Mouse (Mus musculus): ENCODE results near the gene Pan3. TPM values are rescaled to one million over a fixed set of nuclear protein-coding genes. Genes with fewer than 3 reads are reported as not detected.
A peak's percentile ranks its signal among the peaks of the same experiment; 100 is the strongest.

Pan3 gene
- 46.9 and 47.8 TPM in 2 replicates for polyA plus RNA-seq (2016; fragmentation: Nextera tagmentation; extraction: Ambion mirVana)

DNA sequence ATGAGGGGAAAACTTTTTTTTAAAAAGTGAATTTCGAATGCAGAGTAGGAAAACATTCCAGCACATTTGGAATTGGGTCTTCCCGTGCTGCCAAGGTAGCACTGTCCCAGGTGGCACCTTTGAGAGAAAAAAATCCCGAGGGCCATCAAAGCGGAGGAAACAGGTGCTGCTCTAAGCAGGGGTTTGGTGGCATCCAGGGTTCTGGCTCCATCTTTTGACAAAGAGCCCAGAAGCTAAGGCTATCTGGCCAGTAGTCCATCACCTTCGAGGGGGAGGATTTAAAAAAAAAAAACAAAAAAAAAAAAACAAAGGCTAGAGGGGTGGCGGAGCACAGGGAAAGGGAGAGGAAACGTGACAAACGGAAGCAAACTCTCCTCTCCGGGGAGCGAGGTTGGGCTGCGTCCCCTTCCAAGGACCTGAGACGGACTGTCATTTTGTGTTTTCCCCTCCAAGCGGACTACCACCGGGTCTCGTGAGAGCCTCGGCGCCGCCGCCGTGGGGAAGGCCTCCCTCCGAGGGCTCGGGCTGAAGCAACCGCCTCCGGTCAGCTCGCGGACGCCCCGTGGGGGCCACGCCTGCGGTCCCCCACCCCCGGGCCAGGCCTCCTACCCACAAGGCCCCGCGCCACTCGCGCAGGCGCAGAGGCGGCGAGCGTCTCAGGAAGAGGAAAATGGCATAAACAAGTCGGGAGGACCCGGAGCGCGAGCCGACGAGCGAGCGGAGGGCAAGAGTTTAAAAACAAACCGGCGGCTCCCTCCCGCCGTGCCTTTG lies at the start of gene Pan3:
Gene Pan3 (plus strand): TSS at position 627 of the 771 bp plus-strand sequence.
- Histone ChIP-seq H3K4me1 (peaks cover 15% of the 10 kb centered on the region), H3K4me3 (peak within 1 kb of the TSS; percentile 99), H3K9me3 (replicated peaks) (no peaks in the 10 kb centered on the region), H3K36me3 (peaks cover 11% of the 10 kb centered on the region; the same call in 1 of the 2 replicates), H3K27me3 (ENCODE audit: low read depth, poor library complexity, severe bottlenecking) (no peaks in the 10 kb centered on the region), H3K27ac (peak within 1 kb of the TSS; percentile 98)
- peak; percentile 94 for DNase-seq (ENCODE audit: low spot score)
- WGBS: under 1% methylated on average over 50 of the region's 51 CpGs

GRCm38 (mm10) chr5:147381396-147381795 lies 48.6 kb upstream of the Pan3 start:
- 94% methylated on average over 10 of the region's 10 CpGs for WGBS
- Histone ChIP-seq H3K9me3 (replicated peaks) (no peaks in the 10 kb centered on the region), H3K27ac (no peak overlapping the region), H3K36me3 (no peaks in the 10 kb centered on the region), H3K27me3 (ENCODE audit: low read depth, poor library complexity, severe bottlenecking) (no peaks in the 10 kb centered on the region), H3K4me1 (no peaks in the 10 kb centered on the region), H3K4me3 (no peak overlapping the region)
- no peak for DNase-seq (ENCODE audit: low spot score)

DNA sequence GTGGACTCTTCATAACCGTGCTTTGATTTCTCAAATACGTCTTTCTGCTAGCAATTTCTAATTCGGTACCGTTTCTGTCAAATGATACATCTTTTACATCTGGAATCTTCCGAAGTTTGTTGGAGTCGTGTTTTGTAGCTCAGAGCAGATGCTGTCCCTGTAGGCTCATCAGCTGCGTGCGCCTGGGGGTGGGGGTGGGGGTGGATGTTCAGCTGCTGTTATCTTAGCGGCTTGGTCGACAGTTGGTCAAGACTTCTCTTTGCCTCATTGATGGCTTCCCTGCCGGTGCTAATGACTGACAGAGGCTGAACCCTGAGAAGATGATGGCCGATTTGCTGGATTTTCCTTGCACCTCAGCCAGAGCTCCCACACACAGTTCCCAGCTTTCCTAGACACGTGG lies 43.1 kb upstream of the Pan3 start:
- Histone ChIP-seq H3K36me3 (no peaks in the 10 kb centered on the region), H3K9me3 (replicated peaks) (no peaks in the 10 kb centered on the region), H3K27ac (no peak overlapping the region), H3K4me3 (no peak overlapping the region), H3K4me1 (no peaks in the 10 kb centered on the region), H3K27me3 (ENCODE audit: low read depth, poor library complexity, severe bottlenecking) (no peaks in the 10 kb centered on the region)
- DNase-seq (ENCODE audit: low spot score): no peak
- 85% methylated on average over 13 of the region's 13 CpGs for WGBS

DNA sequence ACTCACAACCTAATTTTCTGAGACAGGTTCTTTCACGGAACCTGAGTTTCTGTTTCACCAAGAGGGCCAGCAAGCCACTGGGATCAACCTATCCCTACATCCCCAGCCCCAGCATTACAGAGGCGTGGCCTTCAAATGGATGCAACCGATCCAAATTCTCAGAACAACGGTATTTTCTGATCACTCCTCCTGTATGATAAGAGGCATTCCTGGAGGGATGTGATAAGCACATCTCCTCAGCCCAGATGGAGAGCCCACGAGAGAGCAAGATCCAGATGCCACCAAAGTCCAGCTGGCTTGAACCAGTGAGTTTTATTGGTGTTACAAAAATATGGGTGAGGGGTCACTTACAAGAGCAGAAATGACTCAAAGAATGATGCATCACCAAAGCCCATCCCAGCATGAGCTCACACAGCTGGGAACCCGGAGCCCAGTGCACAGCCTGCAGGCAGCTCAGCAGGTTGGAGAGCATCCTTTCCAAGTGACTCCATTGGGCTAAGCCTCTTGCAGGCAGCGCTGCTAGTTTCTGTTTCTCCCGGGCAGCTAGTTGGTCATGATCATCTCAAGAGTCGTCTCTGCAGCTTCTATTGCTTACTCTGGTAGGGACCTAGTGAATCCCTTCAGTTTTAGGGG lies 41.5 kb upstream of the Pan3 start:
- H3K4me3 ChIP-seq: no peak overlapping the region
- H3K36me3 ChIP-seq: no peaks in the 10 kb centered on the region
- H3K27me3 ChIP-seq (ENCODE audit: low read depth, poor library complexity, severe bottlenecking): no peaks in the 10 kb centered on the region
- H3K4me1 ChIP-seq: no peaks in the 10 kb centered on the region
- no peak overlapping the region for H3K27ac ChIP-seq
- H3K9me3 ChIP-seq (replicated peaks): no peaks in the 10 kb centered on the region
- DNase-seq (ENCODE audit: low spot score): no peak
- WGBS: 84% methylated on average over 9 of the region's 9 CpGs

- H3K36me3 ChIP-seq: no peaks in the 10 kb centered on the region
- H3K9me3 ChIP-seq (replicated peaks): no peaks in the 10 kb centered on the region
- H3K27ac ChIP-seq: no peak overlapping the region
- no peaks in the 10 kb centered on the region for H3K27me3 ChIP-seq (ENCODE audit: low read depth, poor library complexity, severe bottlenecking)
- no peak for DNase-seq (ENCODE audit: low spot score)
- H3K4me1 ChIP-seq: no peaks in the 10 kb centered on the region
- 89% methylated on average over 5 of the region's 5 CpGs for WGBS
- H3K4me3 ChIP-seq: no peak overlapping the region
Measured at GRCm38 (mm10) chr5:147389052-147389451, 40.9 kb upstream of the Pan3 start.

DNA sequence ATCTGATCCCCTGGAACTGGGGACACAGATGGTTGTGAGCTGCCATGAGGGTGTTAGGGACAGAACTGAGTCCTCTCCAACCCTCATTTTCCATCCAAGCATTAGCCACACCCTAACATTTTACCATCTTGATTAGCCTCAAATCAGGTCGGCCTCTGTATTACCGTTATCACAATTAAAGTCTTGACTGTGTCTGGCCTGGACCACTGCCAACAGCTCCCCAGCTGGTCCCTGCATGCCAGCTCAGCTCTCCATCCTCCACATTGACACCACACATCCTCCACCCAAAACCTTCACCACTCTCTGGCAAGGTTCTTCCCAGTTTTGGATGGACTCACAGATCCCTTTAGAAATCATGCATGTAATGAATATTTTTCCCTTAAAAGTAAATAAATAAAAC lies 39.2 kb upstream of the Pan3 start:
- H3K4me3 ChIP-seq: no peak overlapping the region
- DNase-seq (ENCODE audit: low spot score): no peak
- H3K4me1 ChIP-seq: no peaks in the 10 kb centered on the region
- no peaks in the 10 kb centered on the region for H3K36me3 ChIP-seq
- H3K9me3 ChIP-seq (replicated peaks): no peaks in the 10 kb centered on the region
- H3K27ac ChIP-seq: no peak overlapping the region
- no peaks in the 10 kb centered on the region for H3K27me3 ChIP-seq (ENCODE audit: low read depth, poor library complexity, severe bottlenecking)
- 94% methylated on average over 2 of the region's 2 CpGs for WGBS

DNA sequence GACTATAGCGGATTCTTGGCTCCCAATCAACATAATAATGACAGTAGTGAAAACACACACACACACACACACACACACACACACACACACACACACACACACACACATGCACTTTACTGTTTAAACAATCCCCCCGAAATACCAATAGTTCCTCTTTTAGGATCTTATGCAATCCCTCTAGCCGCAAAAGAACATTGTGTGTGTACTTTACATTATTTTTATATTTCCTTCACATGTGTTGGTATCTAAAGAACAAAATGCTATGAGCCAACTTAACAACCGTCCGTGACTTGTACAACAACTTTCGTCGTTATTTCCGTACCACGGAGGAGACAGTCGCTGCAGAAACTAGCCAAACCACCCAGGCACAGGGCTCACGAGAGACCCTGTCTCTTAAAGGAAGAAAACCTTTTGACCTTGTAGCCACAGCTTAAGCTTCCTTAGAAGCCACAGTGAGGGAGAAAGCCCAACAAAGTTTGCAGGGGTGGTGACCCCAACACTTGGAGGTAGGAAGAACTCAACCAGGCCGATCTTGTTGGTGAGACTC lies 37.2 kb upstream of the Pan3 start:
- no peak for DNase-seq (ENCODE audit: low spot score)
- 86% methylated on average over 12 of the region's 12 CpGs for WGBS
- Histone ChIP-seq H3K36me3 (no peaks in the 10 kb centered on the region), H3K9me3 (replicated peaks) (no peaks in the 10 kb centered on the region), H3K4me1 (no peaks in the 10 kb centered on the region), H3K27me3 (ENCODE audit: low read depth, poor library complexity, severe bottlenecking) (peaks cover 5% of the 10 kb centered on the region), H3K27ac (no peak overlapping the region), H3K4me3 (no peak overlapping the region)

- H3K27ac ChIP-seq: no peak overlapping the region
- H3K4me3 ChIP-seq: no peak overlapping the region
- DNase-seq (ENCODE audit: low spot score): no peak
- H3K36me3 ChIP-seq: no peaks in the 10 kb centered on the region
- peaks cover 28% of the 10 kb centered on the region for H3K27me3 ChIP-seq (ENCODE audit: low read depth, poor library complexity, severe bottlenecking)
- H3K9me3 ChIP-seq (replicated peaks): no peaks in the 10 kb centered on the region
- peaks cover 4% of the 10 kb centered on the region for H3K4me1 ChIP-seq
- WGBS: 31% methylated on average over 1 of the region's 1 CpGs
Measured at GRCm38 (mm10) chr5:147395050-147395449, 34.9 kb upstream of the Pan3 start.

DNA sequence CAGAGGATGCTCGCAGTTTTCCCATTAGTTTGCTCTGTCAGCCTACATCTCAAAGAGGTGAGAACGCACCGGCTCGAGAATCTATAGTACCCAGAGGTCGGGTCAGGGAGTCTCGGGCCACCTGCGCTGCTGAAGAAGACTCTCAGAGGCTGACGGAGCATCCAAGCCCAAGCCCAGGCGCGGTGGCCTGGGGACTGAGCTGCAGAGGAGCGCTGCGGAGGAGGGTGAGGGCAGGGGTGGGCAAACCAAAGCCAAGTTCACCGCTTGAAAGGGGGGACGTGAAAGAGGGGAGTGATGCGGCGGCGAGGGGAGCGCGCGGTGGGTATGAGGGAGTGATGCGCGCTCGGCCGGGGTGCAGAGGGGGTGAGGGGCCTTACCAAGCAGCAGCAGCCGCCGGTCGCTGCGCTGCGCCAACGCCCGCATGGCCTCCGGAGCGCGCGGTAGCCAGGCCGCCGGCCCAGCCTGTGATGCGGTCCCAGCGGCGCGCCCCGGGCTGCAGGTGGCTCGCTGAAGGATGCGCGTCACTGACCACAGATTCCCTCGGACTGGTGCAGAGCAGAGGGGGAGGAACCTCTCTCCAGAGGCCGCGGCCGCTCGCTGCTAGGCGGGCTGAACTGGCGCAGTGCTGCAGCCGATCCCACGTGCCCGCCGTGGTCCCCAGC lies 30.0 kb upstream of the Pan3 start, which contains the start of gene Flt3:
Gene Flt3 (minus strand): TSS at position 647 of the 662 bp plus-strand sequence.
- no peaks in the 10 kb centered on the region for H3K36me3 ChIP-seq
- H3K4me1 ChIP-seq: peaks cover 10% of the 10 kb centered on the region
- no peak within 1 kb of the TSS for H3K27ac ChIP-seq
- peaks cover 56% of the 10 kb centered on the region for H3K27me3 ChIP-seq (ENCODE audit: low read depth, poor library complexity, severe bottlenecking)
- no peaks in the 10 kb centered on the region for H3K9me3 ChIP-seq (replicated peaks)
- DNase-seq (ENCODE audit: low spot score): peak; percentile 71
- H3K4me3 ChIP-seq: peak within 1 kb of the TSS; percentile 52
- 1% methylated on average over 56 of the region's 56 CpGs for WGBS

- Histone ChIP-seq H3K4me3 (peak overlapping the region; percentile 52), H3K9me3 (replicated peaks) (no peaks in the 10 kb centered on the region), H3K27me3 (ENCODE audit: low read depth, poor library complexity, severe bottlenecking) (peaks cover 56% of the 10 kb centered on the region), H3K4me1 (peaks cover 10% of the 10 kb centered on the region), H3K27ac (no peak overlapping the region), H3K36me3 (no peaks in the 10 kb centered on the region)
- DNase-seq (ENCODE audit: low spot score): no peak
- WGBS: 2% methylated on average over 17 of the region's 17 CpGs
Measured at GRCm38 (mm10) chr5:147400505-147400979, 29.4 kb upstream of the Pan3 start.

GRCm38 (mm10) chr5:147401024-147401423 lies 28.9 kb upstream of the Pan3 start:
- H3K4me1 ChIP-seq: peaks cover 10% of the 10 kb centered on the region
- H3K36me3 ChIP-seq: no peaks in the 10 kb centered on the region
- H3K9me3 ChIP-seq (replicated peaks): no peaks in the 10 kb centered on the region
- no peak overlapping the region for H3K4me3 ChIP-seq
- DNase-seq (ENCODE audit: low spot score): no peak
- WGBS: 36% methylated on average over 11 of the region's 11 CpGs
- H3K27ac ChIP-seq: no peak overlapping the region
- H3K27me3 ChIP-seq (ENCODE audit: low read depth, poor library complexity, severe bottlenecking): peaks cover 56% of the 10 kb centered on the region

DNA sequence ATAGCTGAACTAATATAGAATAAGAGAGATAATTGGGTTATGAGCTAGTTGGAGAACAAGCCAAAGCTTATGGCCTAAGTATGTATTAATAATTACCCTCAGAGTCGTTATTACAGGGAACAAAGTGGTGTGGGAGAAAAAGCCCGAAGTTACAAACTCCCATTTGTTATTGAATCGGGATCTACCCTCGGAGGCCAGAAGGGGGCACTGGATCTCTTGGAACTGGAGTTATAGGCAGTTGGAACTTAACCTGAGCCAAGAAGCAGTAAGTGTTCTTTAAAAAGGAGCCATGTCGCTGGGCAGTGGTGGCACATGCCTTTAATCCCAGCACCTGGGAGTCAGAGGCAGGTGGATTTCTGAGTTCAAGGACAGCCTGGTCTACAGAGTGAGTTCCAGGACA lies 27.5 kb upstream of the Pan3 start:
- no peaks in the 10 kb centered on the region for H3K36me3 ChIP-seq
- DNase-seq (ENCODE audit: low spot score): peak; percentile 53
- H3K4me1 ChIP-seq: peaks cover 10% of the 10 kb centered on the region
- H3K4me3 ChIP-seq: no peak overlapping the region
- WGBS: 23% methylated on average over 5 of the region's 5 CpGs
- no peak overlapping the region for H3K27ac ChIP-seq
- H3K9me3 ChIP-seq (replicated peaks): no peaks in the 10 kb centered on the region
- H3K27me3 ChIP-seq (ENCODE audit: low read depth, poor library complexity, severe bottlenecking): peaks cover 53% of the 10 kb centered on the region

- H3K27me3 ChIP-seq (ENCODE audit: low read depth, poor library complexity, severe bottlenecking): peaks cover 17% of the 10 kb centered on the region
- H3K27ac ChIP-seq: no peak overlapping the region
- no peaks in the 10 kb centered on the region for H3K9me3 ChIP-seq (replicated peaks)
- H3K4me1 ChIP-seq: no peaks in the 10 kb centered on the region
- H3K36me3 ChIP-seq: no peaks in the 10 kb centered on the region
- WGBS: 80% methylated on average over 5 of the region's 5 CpGs
- DNase-seq (ENCODE audit: low spot score): no peak
- H3K4me3 ChIP-seq: no peak overlapping the region
Measured at GRCm38 (mm10) chr5:147406135-147406534, 23.8 kb upstream of the Pan3 start.
